Mouse (Mus musculus): ENCODE measurements around the gene Psme2.

Psme2 gene

DNA sequence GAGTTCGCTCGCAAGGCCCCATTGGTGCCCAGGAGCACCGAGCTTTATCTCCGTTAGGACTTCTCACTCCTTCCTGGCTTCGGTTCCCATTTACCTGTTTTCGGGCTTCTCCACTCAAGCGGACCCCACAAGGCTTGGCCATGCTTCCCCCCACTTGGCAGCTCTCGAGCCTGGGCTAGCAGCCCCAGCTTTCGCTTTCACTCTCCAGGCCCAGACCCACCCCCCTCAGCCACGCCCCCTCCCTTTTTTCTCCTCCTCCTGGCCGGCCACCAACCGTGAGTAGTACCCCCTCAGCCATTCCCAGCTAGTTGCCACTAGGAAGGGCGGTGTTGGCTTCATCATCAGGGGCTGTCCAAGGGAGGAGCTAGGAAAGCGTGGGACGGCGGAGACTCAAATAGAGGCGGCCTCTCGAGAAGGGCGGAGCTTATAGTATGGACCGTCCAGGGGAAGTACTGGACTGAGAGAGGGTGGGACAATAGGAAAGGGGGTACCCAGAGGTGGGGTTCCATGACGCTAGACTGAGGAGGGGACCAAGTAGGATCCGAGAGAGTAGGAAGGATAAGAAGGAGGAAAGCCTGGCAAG lies at the start of gene Psme2:
Psme2 (minus strand) TSS at position 366 of the 583 bp plus-strand sequence.
- peak; percentile 98 for DNase-seq (ENCODE audit: low spot score)

- no peak for DNase-seq (ENCODE audit: low spot score)
Observed at GRCm38 (mm10) chr14:55637795-55638194, 46.9 kb upstream of the Psme2 start, which contains the start of gene Gm49378. Gene Gm49378 (minus strand): TSS chr14:55637895.

- peak; percentile 96 for DNase-seq (ENCODE audit: low spot score)
Observed at GRCm38 (mm10) chr14:55635523-55636007, 44.7 kb upstream of the Psme2 start, which contains the start of gene Ipo4. Gene Ipo4 (minus strand): TSS chr14:55635957.

DNA sequence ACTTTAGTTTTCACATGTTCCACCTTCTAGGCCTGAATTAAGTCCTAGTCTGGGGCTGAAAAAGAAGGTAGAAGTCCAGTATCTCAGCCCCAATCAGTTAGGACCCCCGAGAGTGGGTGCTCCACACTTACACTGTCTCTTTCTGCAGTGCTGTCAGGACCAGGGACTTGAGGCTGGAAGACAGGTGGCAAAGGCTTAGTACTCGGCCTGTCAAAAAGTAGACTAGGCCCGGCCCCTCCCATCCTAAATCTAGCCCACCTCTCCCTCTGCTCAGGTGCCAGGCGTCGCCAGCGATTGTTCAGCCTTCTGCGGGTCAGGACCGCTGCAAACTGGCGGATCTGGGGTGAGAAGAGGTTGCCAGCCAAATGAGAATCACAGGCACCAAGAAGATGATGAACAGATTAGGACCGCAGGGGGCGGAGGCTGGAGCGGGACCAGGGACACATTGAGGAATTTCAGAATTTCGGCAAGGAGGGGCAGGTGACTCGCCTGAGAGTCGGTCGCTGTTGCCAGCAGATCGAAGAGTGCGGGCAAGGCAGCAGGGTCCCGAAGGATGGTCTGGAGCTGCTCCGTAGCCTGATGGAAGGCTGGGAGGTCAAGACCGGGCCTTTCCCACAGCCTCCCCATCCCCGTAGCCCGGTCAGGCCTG lies 44.1 kb upstream of the Psme2 start:
- DNase-seq (ENCODE audit: low spot score) = no peak

DNA sequence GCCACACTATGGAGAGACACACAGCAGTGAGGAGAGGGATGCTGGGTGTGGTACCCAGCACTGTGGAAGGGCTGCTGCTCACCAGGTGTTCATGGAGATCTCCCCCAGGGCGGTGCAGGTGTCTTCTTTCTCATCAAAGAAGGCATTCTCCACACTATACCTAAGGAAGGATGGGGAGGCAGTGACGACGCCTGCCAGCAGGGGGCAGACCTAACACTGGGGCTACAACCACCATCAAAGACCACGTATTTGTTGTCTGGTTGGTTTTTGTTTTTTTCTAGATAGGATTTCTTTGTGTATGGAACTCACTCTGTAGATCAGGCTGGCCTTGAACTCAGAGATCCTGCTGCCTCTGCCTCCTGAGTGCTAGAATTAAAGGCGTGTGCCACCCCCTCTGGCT lies 38.4 kb upstream of the Psme2 start:
- peak; percentile 40 for DNase-seq (ENCODE audit: low spot score)

- no peak for DNase-seq (ENCODE audit: low spot score)
Observed at GRCm38 (mm10) chr14:55628077-55628827, 37.3 kb upstream of the Psme2 start.

DNA sequence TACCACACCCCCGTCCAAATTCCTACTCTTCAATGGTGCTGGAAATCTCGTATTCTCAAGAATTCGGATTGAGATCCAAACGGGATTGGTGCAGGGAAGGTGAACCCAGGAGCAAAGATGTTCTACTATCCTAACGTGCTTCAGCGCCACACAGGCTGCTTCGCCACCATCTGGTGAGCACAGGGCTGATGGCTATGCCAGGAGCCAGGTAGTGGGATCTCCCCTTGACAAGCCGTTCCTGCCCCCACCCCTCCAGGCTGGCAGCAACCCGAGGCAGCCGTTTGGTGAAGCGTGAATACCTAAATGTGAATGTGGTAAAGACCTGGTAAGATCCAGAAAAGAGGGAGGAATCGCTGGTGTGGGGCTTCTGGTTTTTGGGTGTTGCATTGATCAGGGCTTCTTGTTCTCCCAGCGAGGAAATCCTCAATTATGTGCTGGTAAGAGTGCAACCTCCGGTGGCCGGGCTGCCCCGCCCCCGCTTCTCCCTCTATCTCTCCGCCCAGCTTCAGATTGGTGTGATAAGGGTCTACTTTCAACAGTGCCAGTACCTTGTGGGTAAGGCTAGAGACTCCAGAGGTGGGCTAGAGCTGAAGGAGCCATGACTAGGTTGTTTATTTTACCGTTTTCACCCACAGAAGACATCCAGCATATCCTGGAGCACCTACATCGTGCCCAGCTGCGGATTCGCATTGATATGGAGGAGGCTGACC lies 27.7 kb upstream of the Psme2 start:
- no peak for DNase-seq (ENCODE audit: low spot score)

DNA sequence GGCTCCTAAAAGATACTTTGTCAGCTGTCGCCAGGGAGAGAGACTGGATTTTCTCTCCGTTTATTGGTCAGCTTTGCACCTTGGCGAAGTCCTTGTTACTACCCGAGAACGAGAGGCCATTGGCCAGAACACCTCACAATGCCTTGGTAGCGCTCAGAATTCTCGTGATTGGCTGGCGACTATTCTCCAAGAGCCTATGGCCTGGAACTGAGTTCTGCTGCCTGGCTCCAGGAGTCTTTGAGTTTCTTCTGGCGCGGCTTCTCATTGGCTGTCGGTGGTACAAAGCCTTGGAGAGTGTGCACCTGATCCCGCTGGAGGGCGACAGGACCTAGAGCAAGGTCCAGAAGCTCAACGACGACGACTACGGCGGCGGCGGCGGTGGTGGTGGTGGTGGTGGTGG lies 26.9 kb upstream of the Psme2 start, which contains the start of gene Rec8:
Rec8 (plus strand) TSS at position 216 of the 400 bp plus-strand sequence.
- DNase-seq (ENCODE audit: low spot score) = peak; percentile 78

DNA sequence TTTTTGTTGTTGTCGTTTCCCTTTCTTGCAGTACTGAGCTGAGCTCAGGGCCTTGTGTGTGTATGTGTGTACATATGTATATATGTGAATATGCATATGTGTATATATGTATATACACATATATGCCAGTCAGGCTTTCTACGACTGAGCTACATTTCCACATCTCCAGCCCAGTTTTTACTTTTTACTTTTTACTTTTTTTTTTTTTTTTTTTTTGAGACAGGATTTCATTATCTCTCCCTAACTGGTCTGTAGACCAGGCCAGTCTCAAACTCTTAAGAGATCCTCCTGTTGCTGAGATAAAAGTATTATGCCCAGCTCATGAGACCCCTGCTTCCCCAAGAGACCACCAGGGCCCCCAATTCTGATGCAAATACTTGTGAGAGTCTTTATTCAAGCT lies 25.9 kb upstream of the Psme2 start:
- DNase-seq (ENCODE audit: low spot score) = no peak

DNA sequence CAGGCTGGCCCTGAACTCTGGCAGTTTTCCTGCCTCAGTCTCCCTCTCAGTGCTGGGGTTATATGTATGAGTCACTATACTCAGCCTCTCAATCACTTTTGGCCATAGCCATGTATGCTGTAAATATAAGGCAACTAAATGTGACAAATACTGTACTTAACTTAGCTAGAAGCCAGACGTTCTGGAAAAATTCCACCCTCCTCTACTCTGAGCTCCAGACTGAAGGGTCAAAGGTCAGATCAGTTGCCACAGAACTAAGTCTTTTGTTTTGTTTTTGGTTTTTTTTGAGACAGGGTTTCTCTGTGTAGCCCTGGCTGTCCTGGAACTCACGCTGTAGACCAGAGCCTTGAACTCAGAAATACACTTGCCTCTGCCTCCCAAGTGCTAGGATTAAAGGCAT lies 25.0 kb upstream of the Psme2 start:
- DNase-seq (ENCODE audit: low spot score) = no peak

DNA sequence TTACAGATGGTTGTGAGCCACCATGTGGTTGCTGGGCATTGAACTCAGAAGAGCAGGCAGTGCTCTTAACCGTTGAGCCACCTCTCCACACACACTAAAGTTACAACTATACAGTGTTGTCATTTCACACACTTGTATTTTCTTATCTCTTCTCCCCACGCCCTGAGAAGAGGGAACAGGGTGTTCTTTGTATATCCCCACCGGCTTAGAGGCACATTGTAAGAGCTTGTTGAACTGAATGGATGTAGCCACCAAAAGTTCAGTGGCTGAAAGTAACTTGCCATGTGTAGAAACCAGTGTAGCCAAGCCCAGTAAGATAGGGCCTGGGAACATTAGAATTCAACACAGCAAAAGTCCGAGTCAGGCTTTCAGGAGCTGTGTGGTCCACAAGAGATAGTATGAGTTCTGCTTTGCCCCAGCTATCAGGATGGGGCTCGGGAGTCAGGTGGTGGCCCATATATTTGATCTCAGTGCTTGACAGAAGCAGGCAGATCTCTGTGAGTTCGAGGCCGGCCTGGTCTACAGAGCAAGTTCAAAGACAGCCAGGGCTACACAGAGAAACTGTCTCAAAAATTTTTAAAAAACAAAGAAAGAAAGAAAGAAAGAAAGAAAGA lies 23.8 kb upstream of the Psme2 start:
- no peak for DNase-seq (ENCODE audit: low spot score)

DNA sequence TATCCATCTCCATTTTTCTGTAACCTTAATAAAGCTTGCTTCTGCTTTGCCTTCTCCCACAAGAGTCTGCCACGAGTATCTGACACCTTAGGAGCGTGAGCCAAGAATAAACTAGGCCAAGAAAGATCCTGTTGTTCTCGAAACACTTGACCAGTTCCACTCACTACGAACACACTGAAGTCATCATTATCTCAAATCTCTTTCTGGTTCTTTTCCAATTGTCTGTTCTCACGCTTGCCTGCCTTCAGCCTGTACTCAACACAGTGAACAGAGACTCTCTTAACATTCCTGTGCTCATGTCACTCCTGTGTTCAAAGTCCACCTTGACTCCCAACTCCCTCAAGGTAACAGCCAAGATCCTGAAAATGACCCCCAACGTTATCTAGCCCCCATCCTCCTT lies 22.4 kb upstream of the Psme2 start:
- DNase-seq (ENCODE audit: low spot score) = no peak

- DNase-seq (ENCODE audit: low spot score) = no peak
Observed at GRCm38 (mm10) chr14:55608339-55608738, 17.4 kb upstream of the Psme2 start.

GRCm38 (mm10) chr14:55605743-55606459 lies 15.0 kb upstream of the Psme2 start:
- no peak for DNase-seq (ENCODE audit: low spot score)

GRCm38 (mm10) chr14:55604823-55605222 lies 13.9 kb upstream of the Psme2 start:
- DNase-seq (ENCODE audit: low spot score) = no peak

DNA sequence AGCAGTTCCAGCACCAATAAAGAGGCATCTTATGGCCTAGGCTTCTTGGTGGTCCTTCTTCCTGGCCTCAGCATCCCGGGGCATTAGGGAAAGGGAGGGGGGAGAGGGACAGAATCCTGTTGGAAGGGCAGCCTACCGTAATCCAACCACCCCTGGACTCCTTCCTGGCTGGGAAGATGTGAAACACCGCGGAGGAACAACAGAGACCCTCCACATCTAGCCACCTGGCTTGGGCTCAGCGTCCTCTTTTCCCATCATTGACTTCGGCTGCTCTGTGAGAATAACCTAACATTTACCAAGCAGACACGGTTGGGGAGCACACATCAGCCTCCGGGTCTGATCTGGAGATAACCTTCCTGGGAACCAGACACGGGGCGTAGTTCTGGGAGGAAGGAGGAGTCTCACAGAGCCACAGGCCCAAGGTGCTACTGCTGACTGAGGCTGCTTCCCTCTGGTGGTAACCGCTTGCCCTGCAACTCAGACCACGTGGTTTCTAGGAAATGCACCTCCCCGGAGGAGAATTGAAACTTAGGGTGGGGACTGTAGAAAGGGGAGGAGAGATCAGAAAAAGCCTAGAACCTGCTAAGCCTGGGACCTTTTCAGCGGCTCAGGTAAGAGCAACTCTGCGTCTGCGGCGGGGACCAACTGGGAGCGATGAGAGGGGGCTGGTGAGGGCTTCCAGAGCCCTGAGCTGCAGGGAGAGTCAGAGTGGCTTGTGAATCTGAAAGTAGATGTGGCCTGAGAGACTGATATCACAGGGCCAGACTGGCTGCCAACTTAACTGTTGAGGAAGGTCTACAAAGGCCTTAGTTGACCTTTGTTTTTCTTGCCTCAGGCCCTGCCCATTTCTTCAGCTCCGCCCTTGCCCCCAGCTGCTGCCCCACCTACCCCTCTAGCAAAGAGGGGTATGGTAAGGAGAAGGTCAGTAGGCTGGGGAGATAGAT lies 13.0 kb upstream of the Psme2 start:
- peak; percentile 89 for DNase-seq (ENCODE audit: low spot score)

GRCm38 (mm10) chr14:55603271-55603632 lies 12.3 kb upstream of the Psme2 start, which contains the start of gene Irf9:
Gene Irf9 (plus strand): TSS chr14:55603571.
- DNase-seq (ENCODE audit: low spot score) = no peak

GRCm38 (mm10) chr14:55598521-55599390 lies 7.8 kb upstream of the Psme2 start:
- DNase-seq (ENCODE audit: low spot score) = no peak

Data from embryo, embryonic 10.5 days (tissue).